Mouse (Mus musculus): ENCODE data around the gene Pald1.

GRCm38 (mm10) chr10:61360667-61361066 is 22.7 kb downstream of the Pald1 start:
- TF ChIP-seq POLR2A (IDR thresholded peaks at IDR 0.05; ENCODE audit: control insufficient read depth, low read depth, low read length) (no peak), CTCF (IDR thresholded peaks at IDR 0.05; ENCODE audit: control insufficient read depth, insufficient read depth, insufficient replicate concordance, low read depth, low read length) (no peak)
